Mouse (Mus musculus): Measurements from ENCODE around the gene Tinf2. TPM values are rescaled to one million over a fixed set of nuclear protein-coding genes. Genes with fewer than 3 reads are reported as not detected.

The Tinf2 gene
- polyA plus RNA-seq (2014; fragmentation: Illumina TruSeq; extraction: RNeasy Lipid Tissue Mini Kit (QIAGEN cat#74804); ENCODE audit: low read depth, low replicate concordance), result 7.2 TPM

DNA sequence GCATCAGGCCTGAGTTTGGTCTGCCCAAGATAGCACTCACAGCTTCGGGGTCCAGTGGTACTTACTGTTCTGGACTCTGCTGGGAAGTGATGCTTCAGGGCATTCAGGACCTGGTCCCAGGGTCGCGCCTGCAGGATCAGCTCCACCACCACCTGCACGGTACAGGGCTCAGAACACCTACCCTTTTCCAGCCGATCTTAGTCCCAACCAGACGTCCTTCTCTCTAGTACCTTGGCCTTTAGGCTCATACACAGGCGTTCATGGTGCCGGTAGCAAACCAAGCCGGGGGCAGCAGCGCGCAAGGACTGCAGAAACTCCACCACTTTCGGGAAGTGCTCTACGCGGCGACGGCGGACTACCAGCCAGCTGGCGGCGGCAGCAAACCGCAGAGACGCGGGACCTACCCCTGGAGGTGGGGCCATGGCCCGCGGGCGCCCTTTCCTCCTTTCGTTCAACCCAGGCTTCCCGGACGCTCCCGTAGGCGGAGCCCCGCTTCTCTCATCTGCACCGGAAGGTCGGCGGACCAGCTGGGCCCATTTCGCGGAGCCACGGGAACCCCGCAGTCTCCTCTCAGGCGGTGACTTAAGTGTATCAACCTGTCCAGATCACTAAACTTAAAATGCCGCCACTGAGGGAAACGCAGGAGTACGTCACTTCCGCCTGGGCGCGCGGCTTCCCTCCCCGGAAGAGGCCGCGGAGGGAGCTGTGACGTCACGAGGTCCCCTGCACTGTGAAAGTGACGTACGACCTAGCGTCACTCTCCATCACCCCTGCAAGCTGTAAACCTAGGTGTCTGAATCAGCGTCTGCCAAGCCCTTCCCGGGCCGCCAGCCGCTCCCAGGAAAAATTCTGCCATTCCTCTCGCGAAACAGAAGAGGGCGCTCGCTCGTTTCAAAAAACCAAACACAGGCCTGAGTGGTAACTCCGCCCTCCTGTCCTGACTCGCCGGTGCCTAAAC lies at the start of gene Tinf2:
Gene Tinf2 (minus strand): TSS at position 661 of the 958 bp plus-strand sequence.

GRCm38 (mm10) chr14:55721700-55722437 lies 40.2 kb upstream of the Tinf2 start, which contains the start of gene Rabggta:
Gene Rabggta (minus strand): TSS chr14:55722263.

GRCm38 (mm10) chr14:55713729-55714122 lies 32.1 kb upstream of the Tinf2 start, which contains the start of gene Tgm1:
Gene Tgm1 (minus strand): TSS chr14:55713926.

GRCm38 (mm10) chr14:55671833-55672740 lies 9.5 kb downstream of the Tinf2 start, which contains the start of the genes Gmpr2 and Nedd8:
Gene Gmpr2 (plus strand): TSS chr14:55671941.
Gene Nedd8 (minus strand): TSS chr14:55672124.

GRCm38 (mm10) chr14:55659960-55660573 lies 21.6 kb downstream of the Tinf2 start, which contains the start of gene Mdp1:
Gene Mdp1 (minus strand): TSS chr14:55660508.

DNA sequence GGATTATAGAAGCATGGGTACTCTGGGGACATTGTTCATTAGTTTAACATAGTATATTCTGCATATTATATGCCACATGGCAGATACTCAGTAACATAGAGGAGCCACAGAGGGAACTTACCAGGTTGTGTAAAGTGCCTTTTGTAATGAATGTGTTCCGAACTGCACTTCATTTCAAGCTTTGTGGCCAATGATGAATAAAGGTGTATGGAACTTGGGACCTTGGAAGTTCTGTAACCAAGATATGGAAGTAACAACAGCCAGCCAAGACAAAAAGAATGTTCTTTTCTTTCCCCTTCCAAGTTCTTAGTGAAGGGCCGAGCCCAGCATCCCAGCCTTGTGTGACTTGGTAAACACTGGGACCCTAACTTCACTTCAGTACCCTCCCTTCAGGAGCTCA lies 31.7 kb downstream of the Tinf2 start, which contains the start of gene Tssk4:
Gene Tssk4 (plus strand): TSS at position 301 of the 400 bp plus-strand sequence.

DNA sequence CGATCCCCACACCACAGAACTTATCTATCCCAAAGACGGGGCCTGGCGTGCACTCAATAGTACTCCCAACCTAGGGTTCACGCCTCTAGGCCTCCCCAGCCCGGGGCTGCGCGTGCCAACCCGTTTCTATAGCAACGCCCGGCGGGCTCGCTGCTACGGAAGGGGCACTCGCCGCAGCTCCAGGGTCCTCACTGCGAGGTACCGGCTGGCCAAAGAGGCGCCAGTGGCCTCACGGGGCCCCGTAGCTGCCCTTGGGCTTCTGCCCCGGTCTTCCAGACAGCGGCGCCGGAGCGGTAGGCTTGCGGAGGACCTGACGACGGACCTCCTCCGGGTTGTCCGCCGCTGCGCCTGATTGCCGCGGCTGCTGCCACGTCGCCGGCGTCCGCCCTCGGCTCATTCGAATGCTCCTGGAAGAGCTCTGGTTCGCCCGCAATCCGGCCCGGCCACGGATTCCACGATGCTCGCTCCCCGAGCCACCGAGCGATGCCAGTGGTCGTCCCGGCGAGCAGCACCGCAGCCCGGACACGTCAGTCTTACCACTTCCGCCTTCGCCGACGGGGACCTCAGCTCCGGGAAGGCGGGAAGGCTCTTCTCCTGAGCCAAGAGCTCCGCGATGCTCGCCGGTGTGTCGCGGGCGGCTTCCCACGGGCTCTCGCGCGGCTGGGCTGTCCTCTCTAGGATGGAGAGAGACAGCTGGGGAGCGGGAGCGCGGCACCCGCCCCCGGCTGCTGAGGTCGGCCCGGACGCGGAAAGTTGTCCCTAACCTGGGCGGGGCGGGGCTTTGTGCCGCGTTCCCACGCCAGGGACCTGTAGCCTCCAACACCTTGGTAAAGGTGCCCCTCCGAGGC lies 38.3 kb downstream of the Tinf2 start, which contains the start of gene Tm9sf1:
Gene Tm9sf1 (minus strand): TSS at position 747 of the 848 bp plus-strand sequence.

DNA sequence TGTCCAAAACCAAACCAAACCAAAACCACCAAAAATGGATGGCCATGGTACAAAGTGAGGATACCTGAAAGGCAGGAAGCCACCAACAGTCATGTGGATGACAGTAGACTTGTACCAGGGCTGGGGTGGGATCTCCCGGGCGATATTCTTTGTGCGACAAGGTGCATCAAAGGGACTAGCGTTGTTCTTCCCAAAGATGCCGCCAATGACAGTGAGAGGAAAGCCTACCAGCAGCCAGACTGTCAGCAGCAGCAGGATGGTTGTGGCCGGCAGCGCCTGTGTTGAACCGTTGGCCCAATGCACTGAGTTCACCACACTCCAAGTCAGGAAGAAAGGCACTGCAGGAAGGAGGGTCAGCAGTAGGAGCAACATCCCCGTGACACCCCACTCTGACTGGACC lies 43.8 kb downstream of the Tinf2 start, which contains the start of gene Gm49378:
Gene Gm49378 (minus strand): TSS at position 101 of the 400 bp plus-strand sequence.

GRCm38 (mm10) chr14:55635523-55636007 lies 46.1 kb downstream of the Tinf2 start, which contains the start of gene Ipo4:
Gene Ipo4 (minus strand): TSS chr14:55635957.

Other genes with a start within 250 kb of the Tinf2 start
- 153 TPM for gene Dhrs4, start 203.1 kb downstream of the Tinf2 start, polyA plus RNA-seq (2014; fragmentation: Illumina TruSeq; extraction: RNeasy Lipid Tissue Mini Kit (QIAGEN cat#74804); ENCODE audit: low read depth, low replicate concordance)
- gene Carmil3, start 191.2 kb downstream of the Tinf2 start, polyA plus RNA-seq (2014; fragmentation: Illumina TruSeq; extraction: RNeasy Lipid Tissue Mini Kit (QIAGEN cat#74804); ENCODE audit: low read depth, low replicate concordance), result not detected
- not detected for gene Cpne6, start 171.4 kb downstream of the Tinf2 start, polyA plus RNA-seq (2014; fragmentation: Illumina TruSeq; extraction: RNeasy Lipid Tissue Mini Kit (QIAGEN cat#74804); ENCODE audit: low read depth, low replicate concordance)
- not detected for gene Nrl, start 156.8 kb downstream of the Tinf2 start, polyA plus RNA-seq (2014; fragmentation: Illumina TruSeq; extraction: RNeasy Lipid Tissue Mini Kit (QIAGEN cat#74804); ENCODE audit: low read depth, low replicate concordance)
- gene Pck2, start 141.6 kb downstream of the Tinf2 start, polyA plus RNA-seq (2014; fragmentation: Illumina TruSeq; extraction: RNeasy Lipid Tissue Mini Kit (QIAGEN cat#74804); ENCODE audit: low read depth, low replicate concordance), result 2.1 TPM
- 33.8 TPM for gene Dcaf11, start 121.8 kb downstream of the Tinf2 start, polyA plus RNA-seq (2014; fragmentation: Illumina TruSeq; extraction: RNeasy Lipid Tissue Mini Kit (QIAGEN cat#74804); ENCODE audit: low read depth, low replicate concordance)
- gene A730061H03Rik, start 121.4 kb downstream of the Tinf2 start, polyA plus RNA-seq (2014; fragmentation: Illumina TruSeq; extraction: RNeasy Lipid Tissue Mini Kit (QIAGEN cat#74804); ENCODE audit: low read depth, low replicate concordance), result not detected
- gene Fitm1, start 106.2 kb downstream of the Tinf2 start, polyA plus RNA-seq (2014; fragmentation: Illumina TruSeq; extraction: RNeasy Lipid Tissue Mini Kit (QIAGEN cat#74804); ENCODE audit: low read depth, low replicate concordance), result not detected
- 112 TPM for gene Psme1, start 103.7 kb downstream of the Tinf2 start, polyA plus RNA-seq (2014; fragmentation: Illumina TruSeq; extraction: RNeasy Lipid Tissue Mini Kit (QIAGEN cat#74804); ENCODE audit: low read depth, low replicate concordance)
- 6.6 TPM for gene Emc9, start 96.5 kb downstream of the Tinf2 start, polyA plus RNA-seq (2014; fragmentation: Illumina TruSeq; extraction: RNeasy Lipid Tissue Mini Kit (QIAGEN cat#74804); ENCODE audit: low read depth, low replicate concordance)
- 55.1 TPM for gene Psme2, start 90.7 kb downstream of the Tinf2 start, polyA plus RNA-seq (2014; fragmentation: Illumina TruSeq; extraction: RNeasy Lipid Tissue Mini Kit (QIAGEN cat#74804); ENCODE audit: low read depth, low replicate concordance)
- gene Rnf31, start 90.1 kb downstream of the Tinf2 start, polyA plus RNA-seq (2014; fragmentation: Illumina TruSeq; extraction: RNeasy Lipid Tissue Mini Kit (QIAGEN cat#74804); ENCODE audit: low read depth, low replicate concordance), result 1.1 TPM
- 18.5 TPM for gene Irf9, start 78.2 kb downstream of the Tinf2 start, polyA plus RNA-seq (2014; fragmentation: Illumina TruSeq; extraction: RNeasy Lipid Tissue Mini Kit (QIAGEN cat#74804); ENCODE audit: low read depth, low replicate concordance)
- gene Rec8, start 63.8 kb downstream of the Tinf2 start, polyA plus RNA-seq (2014; fragmentation: Illumina TruSeq; extraction: RNeasy Lipid Tissue Mini Kit (QIAGEN cat#74804); ENCODE audit: low read depth, low replicate concordance), result 0.53 TPM
- 5.9 TPM for gene Ipo4, start 45.9 kb downstream of the Tinf2 start, polyA plus RNA-seq (2014; fragmentation: Illumina TruSeq; extraction: RNeasy Lipid Tissue Mini Kit (QIAGEN cat#74804); ENCODE audit: low read depth, low replicate concordance)
- gene Gm49378, start 43.9 kb downstream of the Tinf2 start, polyA plus RNA-seq (2014; fragmentation: Illumina TruSeq; extraction: RNeasy Lipid Tissue Mini Kit (QIAGEN cat#74804); ENCODE audit: low read depth, low replicate concordance), result 0.24 TPM
- gene Tm9sf1, start 38.0 kb downstream of the Tinf2 start, polyA plus RNA-seq (2014; fragmentation: Illumina TruSeq; extraction: RNeasy Lipid Tissue Mini Kit (QIAGEN cat#74804); ENCODE audit: low read depth, low replicate concordance), result 44.5 TPM
- gene Tssk4, start 31.6 kb downstream of the Tinf2 start, polyA plus RNA-seq (2014; fragmentation: Illumina TruSeq; extraction: RNeasy Lipid Tissue Mini Kit (QIAGEN cat#74804); ENCODE audit: low read depth, low replicate concordance), result not detected
- 20.2 TPM for gene Mdp1, start 21.3 kb downstream of the Tinf2 start, polyA plus RNA-seq (2014; fragmentation: Illumina TruSeq; extraction: RNeasy Lipid Tissue Mini Kit (QIAGEN cat#74804); ENCODE audit: low read depth, low replicate concordance)
- gene Gmpr2, start 9.9 kb downstream of the Tinf2 start, polyA plus RNA-seq (2014; fragmentation: Illumina TruSeq; extraction: RNeasy Lipid Tissue Mini Kit (QIAGEN cat#74804); ENCODE audit: low read depth, low replicate concordance), result 33.6 TPM
- gene Nedd8, start 9.7 kb downstream of the Tinf2 start, polyA plus RNA-seq (2014; fragmentation: Illumina TruSeq; extraction: RNeasy Lipid Tissue Mini Kit (QIAGEN cat#74804); ENCODE audit: low read depth, low replicate concordance), result 55.2 TPM
- gene Tgm1, start 32.1 kb upstream of the Tinf2 start, polyA plus RNA-seq (2014; fragmentation: Illumina TruSeq; extraction: RNeasy Lipid Tissue Mini Kit (QIAGEN cat#74804); ENCODE audit: low read depth, low replicate concordance), result 1.2 TPM
- gene Rabggta, start 40.4 kb upstream of the Tinf2 start, polyA plus RNA-seq (2014; fragmentation: Illumina TruSeq; extraction: RNeasy Lipid Tissue Mini Kit (QIAGEN cat#74804); ENCODE audit: low read depth, low replicate concordance), result 0.65 TPM
- gene Dhrs1, start 63.9 kb upstream of the Tinf2 start, polyA plus RNA-seq (2014; fragmentation: Illumina TruSeq; extraction: RNeasy Lipid Tissue Mini Kit (QIAGEN cat#74804); ENCODE audit: low read depth, low replicate concordance), result 25.8 TPM
- 3.4 TPM for gene Nop9, start 63.9 kb upstream of the Tinf2 start, polyA plus RNA-seq (2014; fragmentation: Illumina TruSeq; extraction: RNeasy Lipid Tissue Mini Kit (QIAGEN cat#74804); ENCODE audit: low read depth, low replicate concordance)
- gene Cideb, start 76.6 kb upstream of the Tinf2 start, polyA plus RNA-seq (2014; fragmentation: Illumina TruSeq; extraction: RNeasy Lipid Tissue Mini Kit (QIAGEN cat#74804); ENCODE audit: low read depth, low replicate concordance), result 16.4 TPM
- 0.24 TPM for gene Ltb4r2, start 79.6 kb upstream of the Tinf2 start, polyA plus RNA-seq (2014; fragmentation: Illumina TruSeq; extraction: RNeasy Lipid Tissue Mini Kit (QIAGEN cat#74804); ENCODE audit: low read depth, low replicate concordance)
- not detected for gene Ltb4r1, start 84.1 kb upstream of the Tinf2 start, polyA plus RNA-seq (2014; fragmentation: Illumina TruSeq; extraction: RNeasy Lipid Tissue Mini Kit (QIAGEN cat#74804); ENCODE audit: low read depth, low replicate concordance)
- gene Adcy4, start 102.3 kb upstream of the Tinf2 start, polyA plus RNA-seq (2014; fragmentation: Illumina TruSeq; extraction: RNeasy Lipid Tissue Mini Kit (QIAGEN cat#74804); ENCODE audit: low read depth, low replicate concordance), result 0.16 TPM
- gene Ripk3, start 107.0 kb upstream of the Tinf2 start, polyA plus RNA-seq (2014; fragmentation: Illumina TruSeq; extraction: RNeasy Lipid Tissue Mini Kit (QIAGEN cat#74804); ENCODE audit: low read depth, low replicate concordance), result 0.73 TPM
- gene Nfatc4, start 141.3 kb upstream of the Tinf2 start, polyA plus RNA-seq (2014; fragmentation: Illumina TruSeq; extraction: RNeasy Lipid Tissue Mini Kit (QIAGEN cat#74804); ENCODE audit: low read depth, low replicate concordance), result 1.1 TPM
- 0.40 TPM for gene Nynrin, start 172.2 kb upstream of the Tinf2 start, polyA plus RNA-seq (2014; fragmentation: Illumina TruSeq; extraction: RNeasy Lipid Tissue Mini Kit (QIAGEN cat#74804); ENCODE audit: low read depth, low replicate concordance)
- not detected for gene Cbln3, start 202.6 kb upstream of the Tinf2 start, polyA plus RNA-seq (2014; fragmentation: Illumina TruSeq; extraction: RNeasy Lipid Tissue Mini Kit (QIAGEN cat#74804); ENCODE audit: low read depth, low replicate concordance)
- 8.8 TPM for gene Khnyn, start 203.1 kb upstream of the Tinf2 start, polyA plus RNA-seq (2014; fragmentation: Illumina TruSeq; extraction: RNeasy Lipid Tissue Mini Kit (QIAGEN cat#74804); ENCODE audit: low read depth, low replicate concordance)
- 19.8 TPM for gene Sdr39u1, start 218.5 kb upstream of the Tinf2 start, polyA plus RNA-seq (2014; fragmentation: Illumina TruSeq; extraction: RNeasy Lipid Tissue Mini Kit (QIAGEN cat#74804); ENCODE audit: low read depth, low replicate concordance)